Mouse (Mus musculus) ES-E14 (cell line): ENCODE results near the gene Hnrnpa1. TPM values are rescaled to one million over a fixed set of nuclear protein-coding genes. Genes with fewer than 3 reads are reported as not detected.

Source experiments
- DNase-seq: peaks from one replicate; pipeline ENCODE4 v3.0.0-alpha.2; 2013; ENCODE audit warnings: low read depth, low spot score
- H3K27ac ChIP-seq: 2 replicates; pipeline ENCODE4 v1.5.1; 2012; ENCODE audit warnings: low read depth, mild to moderate bottlenecking, low read length, moderate library complexity, mixed read lengths; ENCODE audit not compliant: poor library complexity, insufficient read depth, severe bottlenecking
- H3K36me3 ChIP-seq: 2 replicates; pipeline ENCODE4 v1.6.1; 2012; ENCODE audit warnings: mild to moderate bottlenecking, low read length, moderate library complexity, mixed read lengths; ENCODE audit not compliant: control insufficient read depth, poor library complexity, insufficient read depth, severe bottlenecking
- H3K4me1 ChIP-seq, 2 experiments: fragments of 150-350 bp in 1 of 2; sonication (generic) in 1 of 2; 2 replicates each; pipeline ENCODE4 v1.6.1; 2012; ENCODE audit warnings: low read length in 2 of 2, mild to moderate bottlenecking in 1 of 2, mixed read lengths in 1 of 2; ENCODE audit not compliant: control insufficient read depth in 2 of 2, insufficient read depth in 2 of 2, poor library complexity in 1 of 2
- H3K4me3 ChIP-seq, 2 experiments: fragments of 150-350 bp in 1 of 2; sonication (generic) in 1 of 2; 2 replicates each; pipeline ENCODE4 v1.5.1; 2012; ENCODE audit warnings: low read length in 2 of 2, low read depth in 1 of 2, mild to moderate bottlenecking in 1 of 2, mixed read lengths in 1 of 2; ENCODE audit not compliant: insufficient read depth in 1 of 2, poor library complexity in 1 of 2, severe bottlenecking in 1 of 2
- H3K9ac ChIP-seq: 2 replicates; pipeline ENCODE4 v1.6.1; 2012; ENCODE audit warnings: low read depth, mild to moderate bottlenecking, low read length, mixed read lengths; ENCODE audit not compliant: poor library complexity, insufficient read depth, severe bottlenecking
- H3K9me3 ChIP-seq: fragments of 150-350 bp; sonication (generic); 2 replicates; pipeline ENCODE4 v1.6.1; 2012; ENCODE audit warnings: low read depth, mild to moderate bottlenecking, low read length; ENCODE audit not compliant: control insufficient read depth, insufficient read depth
- CHD2 ChIP-seq: IDR thresholded peaks from 2 replicates; pipeline ENCODE4 v1.6.1; 2014; ENCODE audit warnings: mild to moderate bottlenecking, low read depth, low read length, inconsistent platforms
- HCFC1 ChIP-seq: IDR thresholded peaks from 2 replicates; pipeline ENCODE4 v1.6.1; 2012; ENCODE audit warnings: low read length, inconsistent platforms, borderline replicate concordance; ENCODE audit not compliant: insufficient read depth
- MAFK ChIP-seq: IDR thresholded peaks from 2 replicates; pipeline ENCODE4 v1.6.1; 2014; ENCODE audit warnings: mild to moderate bottlenecking, low read depth, low read length, inconsistent platforms; ENCODE audit not compliant: insufficient read depth
- ZC3H11A ChIP-seq: IDR thresholded peaks from 2 replicates; pipeline ENCODE4 v1.6.1; 2012; ENCODE audit warnings: low read depth, mild to moderate bottlenecking, inconsistent platforms, low read length, borderline replicate concordance
- ZNF384 ChIP-seq: IDR thresholded peaks from 2 replicates; pipeline ENCODE4 v1.6.1; 2012; ENCODE audit warnings: low read depth, low read length, inconsistent platforms
- in situ Hi-C, 2 experiments: fragments of 600-800 bp; cut with MboI; formaldehyde crosslinking; loops; one replicate each; pipeline ENCODE4 v1.15.1; 2025; ENCODE audit warnings: low sequenced_read_pairs in 2 of 2, inconsistent platforms in 1 of 2; ENCODE audit not compliant: unreplicated experiment in 2 of 2
- total RNA-seq: library from RNA; depleted of rRNA; stranded (reverse); fragments of 300-350 nt; gene quantifications from 2 replicates; pipeline ENCODE4 v1.2.3, GENCODE M21; 2012

Gene Hnrnpa1
- total RNA-seq, 1 experiment, result 519 TPM

DNA sequence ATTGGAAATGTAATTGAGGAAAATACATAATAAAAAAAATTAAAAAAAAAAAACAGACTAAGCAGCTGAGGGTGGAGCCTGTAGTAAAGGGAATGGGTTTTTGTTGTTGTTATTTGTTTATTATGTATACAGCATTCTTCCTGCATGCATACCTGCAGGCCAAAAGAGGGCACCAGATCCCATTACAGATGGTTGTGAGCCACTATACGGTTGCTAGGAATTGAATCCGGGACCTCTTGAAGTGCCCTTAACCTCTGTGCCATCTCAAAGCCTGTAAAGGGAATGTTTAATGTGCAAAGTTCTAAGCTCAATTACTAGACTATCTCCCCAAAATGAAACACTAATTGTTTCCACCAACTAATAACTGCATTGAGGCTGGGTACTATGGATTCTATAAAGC is 16.1 kb upstream of the Hnrnpa1 start:
- H3K4me1 ChIP-seq, result peaks cover 0 to 2% of the 10 kb centered on the region in 2 experiments; a peak in 2 of 4 replicates
- no peak overlapping the region for H3K4me3 ChIP-seq
- DNase-seq, result no peak
- TF ChIP-seq HCFC1, result no peak
- no peak for TF ChIP-seq MAFK
- no peak for TF ChIP-seq ZNF384
- TF ChIP-seq ZC3H11A, result no peak
- no peak for TF ChIP-seq CHD2
- H3K9ac ChIP-seq, result no peak overlapping the region
- H3K9me3 ChIP-seq, result no peaks in the 10 kb centered on the region
- in situ Hi-C loops, result no loop called here
- no peak overlapping the region for H3K27ac ChIP-seq
- peaks cover 2% of the 10 kb centered on the region; the same call in 1 of the 2 replicates for H3K36me3 ChIP-seq

GRCm38 (mm10) chr15:103227022-103227421 is 13.2 kb upstream of the Hnrnpa1 start:
- no peak overlapping the region for H3K27ac ChIP-seq
- no peak overlapping the region for H3K4me3 ChIP-seq
- TF ChIP-seq ZNF384 (no peak), CHD2 (no peak), MAFK (no peak), ZC3H11A (no peak), HCFC1 (no peak)
- H3K4me1 ChIP-seq, result peaks cover 0 to 6% of the 10 kb centered on the region in 2 experiments; a peak in 2 of 4 replicates
- H3K36me3 ChIP-seq, result no peaks in the 10 kb centered on the region; the same call in 1 of the 2 replicates
- DNase-seq, result no peak
- in situ Hi-C loops, result no loop called here
- no peaks in the 10 kb centered on the region for H3K9me3 ChIP-seq
- no peak overlapping the region for H3K9ac ChIP-seq

DNA sequence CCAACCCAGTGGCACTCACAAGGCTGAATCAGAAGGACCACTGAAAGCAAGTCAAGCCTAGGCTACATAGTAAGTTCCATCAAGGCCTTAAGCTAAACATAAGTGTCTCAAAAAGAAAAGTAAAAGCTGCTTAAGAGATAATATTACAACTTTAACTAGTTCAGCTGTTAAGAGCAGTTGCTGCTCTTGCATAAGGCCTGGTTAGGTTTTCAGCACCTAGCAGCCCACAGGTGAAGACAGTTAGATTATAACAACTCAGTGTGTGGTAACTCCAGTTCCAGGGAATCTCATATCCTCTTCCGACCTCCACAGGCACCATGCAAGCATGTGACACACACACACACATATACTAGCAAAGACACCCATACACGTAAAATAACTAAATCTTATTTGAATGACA is 12.7 kb upstream of the Hnrnpa1 start:
- in situ Hi-C loops, result no loop called here
- Histone ChIP-seq H3K9me3 (no peaks in the 10 kb centered on the region), H3K9ac (no peak overlapping the region), H3K27ac (no peak overlapping the region), H3K4me1 (peaks cover 0 to 6% of the 10 kb centered on the region in 2 experiments; a peak in 2 of 4 replicates), H3K36me3 (no peaks in the 10 kb centered on the region; the same call in 1 of the 2 replicates), H3K4me3 (no peak overlapping the region)
- no peak for TF ChIP-seq ZNF384
- no peak for TF ChIP-seq MAFK
- TF ChIP-seq ZC3H11A, result no peak
- TF ChIP-seq HCFC1, result no peak
- no peak for TF ChIP-seq CHD2
- no peak for DNase-seq

- DNase-seq, result no peak
These were observed 11.3 kb upstream of the Hnrnpa1 start for GRCm38 (mm10) chr15:103228904-103229303.

More at GRCm38 (mm10) chr15:103228904-103229303, 11.3 kb upstream of the Hnrnpa1 start:
- Histone ChIP-seq H3K36me3 (no peaks in the 10 kb centered on the region; the same call in 1 of the 2 replicates), H3K4me3 (no peak overlapping the region), H3K9me3 (no peaks in the 10 kb centered on the region), H3K27ac (no peak overlapping the region; the same call in 1 of the 2 replicates), H3K4me1 (peaks cover 0 to 6% of the 10 kb centered on the region in 2 experiments; a peak in 2 of 4 replicates), H3K9ac (no peak overlapping the region)
- no peak for TF ChIP-seq CHD2
- no peak for TF ChIP-seq ZNF384
- no peak for TF ChIP-seq HCFC1
- no peak for TF ChIP-seq ZC3H11A
- no peak for TF ChIP-seq MAFK
- in situ Hi-C loops, result no loop called here
